Mouse (Mus musculus): ENCODE measurements around the gene Copa. TPM values are rescaled to one million over a fixed set of nuclear protein-coding genes. Genes with fewer than 3 reads are reported as not detected.

The Copa gene
- 137 and 144 TPM in 2 replicates for total RNA-seq (2017)

- peak; percentile 99 for ATAC-seq (replicated peaks; ENCODE audit: low read depth, poor library complexity, severe bottlenecking)
Measured at GRCm38 (mm10) chr1:172082101-172082898, at the start of gene Copa, which contains the start of gene Ncstn. Copa (plus strand) TSS chr1:172082529. Ncstn (minus strand) TSS chr1:172082795.

GRCm38 (mm10) chr1:172046410-172046809, 35.9 kb upstream of the Copa start:
- ATAC-seq (replicated peaks; ENCODE audit: low read depth, poor library complexity, severe bottlenecking): no peak

- peak; percentile 92 for ATAC-seq (replicated peaks; ENCODE audit: low read depth, poor library complexity, severe bottlenecking)
Measured at GRCm38 (mm10) chr1:172046938-172047337, 35.4 kb upstream of the Copa start.

GRCm38 (mm10) chr1:172048241-172048734, 34.0 kb upstream of the Copa start:
- ATAC-seq (replicated peaks; ENCODE audit: low read depth, poor library complexity, severe bottlenecking): no peak

GRCm38 (mm10) chr1:172049131-172049782, 33.1 kb upstream of the Copa start:
- no peak for ATAC-seq (replicated peaks; ENCODE audit: low read depth, poor library complexity, severe bottlenecking)

- no peak for ATAC-seq (replicated peaks; ENCODE audit: low read depth, poor library complexity, severe bottlenecking)
Measured at GRCm38 (mm10) chr1:172052766-172053279, 29.5 kb upstream of the Copa start.

GRCm38 (mm10) chr1:172053541-172054440, 28.5 kb upstream of the Copa start:
- ATAC-seq (replicated peaks; ENCODE audit: low read depth, poor library complexity, severe bottlenecking): peak; percentile 39

GRCm38 (mm10) chr1:172056251-172056650, 26.1 kb upstream of the Copa start:
- no peak for ATAC-seq (replicated peaks; ENCODE audit: low read depth, poor library complexity, severe bottlenecking)

- ATAC-seq (replicated peaks; ENCODE audit: low read depth, poor library complexity, severe bottlenecking): no peak
Measured at GRCm38 (mm10) chr1:172057491-172057921, 24.8 kb upstream of the Copa start, which contains the start of gene Nhlh1. Nhlh1 (minus strand) TSS chr1:172057573.

- ATAC-seq (replicated peaks; ENCODE audit: low read depth, poor library complexity, severe bottlenecking): no peak
Measured at GRCm38 (mm10) chr1:172058321-172058720, 24.0 kb upstream of the Copa start.

- no peak for ATAC-seq (replicated peaks; ENCODE audit: low read depth, poor library complexity, severe bottlenecking)
Measured at GRCm38 (mm10) chr1:172058874-172059273, 23.5 kb upstream of the Copa start.

- ATAC-seq (replicated peaks; ENCODE audit: low read depth, poor library complexity, severe bottlenecking): no peak
Measured at GRCm38 (mm10) chr1:172060659-172061058, 21.7 kb upstream of the Copa start.

GRCm38 (mm10) chr1:172061217-172061616, 21.1 kb upstream of the Copa start:
- no peak for ATAC-seq (replicated peaks; ENCODE audit: low read depth, poor library complexity, severe bottlenecking)

GRCm38 (mm10) chr1:172062101-172062500, 20.2 kb upstream of the Copa start:
- ATAC-seq (replicated peaks; ENCODE audit: low read depth, poor library complexity, severe bottlenecking): no peak

GRCm38 (mm10) chr1:172063291-172064023, 18.9 kb upstream of the Copa start:
- ATAC-seq (replicated peaks; ENCODE audit: low read depth, poor library complexity, severe bottlenecking): no peak

- ATAC-seq (replicated peaks; ENCODE audit: low read depth, poor library complexity, severe bottlenecking): no peak
Measured at GRCm38 (mm10) chr1:172064613-172065141, 17.7 kb upstream of the Copa start.

GRCm38 (mm10) chr1:172070227-172070626, 12.1 kb upstream of the Copa start:
- ATAC-seq (replicated peaks; ENCODE audit: low read depth, poor library complexity, severe bottlenecking): no peak

- no peak for ATAC-seq (replicated peaks; ENCODE audit: low read depth, poor library complexity, severe bottlenecking)
Measured at GRCm38 (mm10) chr1:172071556-172071955, 10.8 kb upstream of the Copa start.

GRCm38 (mm10) chr1:172072604-172073003, 9.7 kb upstream of the Copa start:
- no peak for ATAC-seq (replicated peaks; ENCODE audit: low read depth, poor library complexity, severe bottlenecking)
